Mouse (Mus musculus): ENCODE results near the gene Map4. TPM values are rescaled to one million over a fixed set of nuclear protein-coding genes. Genes with fewer than 3 reads are reported as not detected.
A peak's percentile ranks its signal among the peaks of the same experiment; 100 is the strongest.

Gene Map4
- polyA plus RNA-seq, 1 experiment from 2014 or later = 69.3 TPM

DNA sequence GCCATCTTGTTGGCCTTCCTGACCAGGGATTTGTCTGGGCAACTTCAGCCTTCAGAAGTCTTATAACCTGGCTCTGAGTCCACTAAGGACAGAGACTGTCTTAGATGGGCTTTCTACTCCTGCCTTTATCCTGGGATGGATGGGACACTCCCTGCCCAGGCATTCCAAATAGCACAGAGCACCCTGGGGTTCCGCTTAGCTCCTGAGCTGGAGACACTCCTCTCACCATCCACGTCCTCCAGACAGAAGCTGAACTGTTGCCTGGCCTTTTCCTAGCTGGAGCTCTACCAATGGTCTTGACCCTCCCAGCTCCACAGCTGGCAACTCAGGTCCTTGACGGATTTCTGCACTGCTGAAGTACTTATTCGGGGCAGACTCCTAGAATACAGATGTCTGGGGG is 29.0 kb upstream of the Map4 start:
- no peak overlapping the region for H3K27ac ChIP-seq (replicated peaks)
- H3K4me1 ChIP-seq = peaks cover 2% of the 10 kb centered on the region; the same call in 1 of the 2 replicates
- 66% methylated on average over 4 of the region's 4 CpGs for WGBS
- no peaks in the 10 kb centered on the region for H3K27me3 ChIP-seq (ENCODE audit: low read depth, poor library complexity, severe bottlenecking)
- H3K9me3 ChIP-seq (replicated peaks) = no peaks in the 10 kb centered on the region
- no peaks in the 10 kb centered on the region for H3K36me3 ChIP-seq
- H3K4me3 ChIP-seq = no peak overlapping the region
- DNase-seq (ENCODE audit: low spot score) = no peak

DNA sequence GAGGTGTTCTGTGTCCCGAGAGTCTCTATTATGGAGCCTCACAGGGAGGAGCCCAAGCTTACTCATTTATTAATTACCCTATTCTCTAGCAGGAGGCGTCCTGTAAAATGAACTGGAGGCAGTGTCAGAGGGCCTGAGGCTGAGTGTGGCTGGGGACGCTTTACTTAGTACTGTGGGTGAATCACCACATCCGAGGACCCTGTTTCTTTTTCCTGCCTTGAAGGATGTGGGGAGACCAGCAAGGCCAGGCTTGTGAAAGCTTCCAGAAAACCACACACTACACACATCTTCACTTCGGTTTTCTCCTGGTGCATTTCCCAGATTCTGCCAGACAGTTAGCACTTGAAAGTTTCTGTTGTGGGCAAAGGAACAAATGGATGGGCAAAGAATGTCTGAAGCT is 28.5 kb upstream of the Map4 start:
- WGBS = 82% methylated on average over 5 of the region's 5 CpGs

DNA sequence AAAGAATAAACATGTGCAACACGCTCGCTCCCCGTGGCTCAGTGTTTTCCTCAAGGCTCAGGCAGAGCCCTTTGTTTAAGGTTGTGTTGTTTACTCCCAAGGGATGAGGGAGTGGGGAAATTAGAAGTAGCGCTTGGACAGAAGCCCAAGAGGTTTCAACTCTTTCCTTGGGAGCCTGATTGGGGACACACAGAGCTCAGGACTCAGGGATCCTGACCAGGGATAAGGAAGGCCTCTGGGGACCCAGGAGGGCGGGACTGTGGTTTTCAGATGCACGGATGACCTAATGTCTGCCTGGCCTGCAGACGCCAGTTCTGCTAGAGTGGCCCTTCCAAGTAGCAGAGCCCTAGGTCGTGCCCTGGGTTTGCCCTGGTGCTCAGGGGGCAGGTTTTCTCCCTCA is 24.0 kb upstream of the Map4 start:
- H3K27me3 ChIP-seq (ENCODE audit: low read depth, poor library complexity, severe bottlenecking) = no peaks in the 10 kb centered on the region
- H3K4me3 ChIP-seq = no peak overlapping the region
- no peaks in the 10 kb centered on the region for H3K9me3 ChIP-seq (replicated peaks)
- WGBS = 69% methylated on average over 8 of the region's 8 CpGs
- no peak for DNase-seq (ENCODE audit: low spot score)
- peaks cover 6% of the 10 kb centered on the region; the same call in 1 of the 2 replicates for H3K4me1 ChIP-seq
- H3K27ac ChIP-seq (replicated peaks) = no peak overlapping the region
- no peaks in the 10 kb centered on the region for H3K36me3 ChIP-seq

More for the DNA sequence above, 28.5 kb upstream of the Map4 start:
- Histone ChIP-seq H3K27ac (replicated peaks) (no peak overlapping the region), H3K4me1 (peaks cover 6% of the 10 kb centered on the region; the same call in 1 of the 2 replicates), H3K27me3 (ENCODE audit: low read depth, poor library complexity, severe bottlenecking) (no peaks in the 10 kb centered on the region), H3K9me3 (replicated peaks) (no peaks in the 10 kb centered on the region), H3K36me3 (no peaks in the 10 kb centered on the region), H3K4me3 (no peak overlapping the region)
- no peak for DNase-seq (ENCODE audit: low spot score)

DNA sequence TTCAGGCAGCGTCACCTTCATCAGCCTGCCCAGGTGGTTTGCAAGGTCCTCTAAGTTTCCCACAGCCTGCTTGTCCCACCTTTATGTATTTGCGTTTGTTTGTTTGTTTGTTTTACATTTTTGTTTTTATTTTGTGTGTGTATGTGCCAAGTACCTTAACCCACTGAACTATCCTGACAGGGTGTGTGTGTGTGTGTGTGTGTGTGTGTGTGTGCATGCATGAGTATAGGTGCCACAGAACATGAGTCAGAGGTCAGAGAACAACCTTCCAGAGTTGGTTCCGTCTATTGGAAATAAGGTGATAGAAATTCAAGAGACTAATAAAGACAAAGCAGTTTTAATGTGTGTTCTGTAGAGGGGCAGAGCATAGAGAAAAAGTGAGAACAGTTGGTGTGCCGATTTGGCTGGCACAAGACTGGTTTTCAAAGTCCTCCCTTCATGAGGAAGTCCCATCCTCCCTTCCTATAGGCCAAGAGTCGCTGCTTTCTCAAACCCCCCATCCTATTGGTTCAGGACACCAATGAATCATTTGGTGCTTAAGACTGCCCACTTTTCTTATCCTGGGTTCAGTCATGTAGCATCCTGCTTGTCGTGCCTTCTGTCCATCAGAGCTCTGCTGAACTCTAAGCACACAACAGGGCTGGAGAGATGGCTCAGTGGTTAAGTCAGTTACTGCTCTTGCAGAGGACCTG is 23.3 kb upstream of the Map4 start:
- DNase-seq (ENCODE audit: low spot score) = no peak
- H3K27ac ChIP-seq (replicated peaks) = no peak overlapping the region
- WGBS = 76% methylated on average over 6 of the region's 6 CpGs
- H3K36me3 ChIP-seq = no peaks in the 10 kb centered on the region
- H3K4me1 ChIP-seq = peaks cover 6% of the 10 kb centered on the region; the same call in 1 of the 2 replicates
- H3K4me3 ChIP-seq = no peak overlapping the region
- no peaks in the 10 kb centered on the region for H3K27me3 ChIP-seq (ENCODE audit: low read depth, poor library complexity, severe bottlenecking)
- H3K9me3 ChIP-seq (replicated peaks) = no peaks in the 10 kb centered on the region

DNA sequence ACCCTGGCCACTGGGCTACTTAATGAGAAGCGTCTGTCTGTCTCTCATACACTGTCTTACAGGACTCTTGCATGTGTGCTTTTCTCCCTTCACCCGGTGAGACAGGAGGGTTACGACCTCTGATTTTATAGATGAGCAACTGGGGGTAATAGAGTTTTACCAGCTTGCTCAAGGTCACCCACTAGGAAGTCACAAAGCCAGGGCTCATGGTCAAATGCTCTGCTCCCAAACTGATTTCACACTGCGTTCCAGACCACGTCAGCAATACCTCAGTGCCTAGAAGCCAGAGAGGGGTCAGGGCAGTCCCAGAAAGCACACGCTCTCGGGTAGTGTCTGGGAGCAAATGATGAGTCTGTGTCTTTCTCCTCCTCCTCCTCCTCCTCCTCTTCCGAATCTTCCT is 22.2 kb upstream of the Map4 start:
- H3K4me1 ChIP-seq = peaks cover 6% of the 10 kb centered on the region; the same call in 1 of the 2 replicates
- no peak overlapping the region for H3K27ac ChIP-seq (replicated peaks)
- 85% methylated on average over 8 of the region's 8 CpGs for WGBS
- no peaks in the 10 kb centered on the region for H3K27me3 ChIP-seq (ENCODE audit: low read depth, poor library complexity, severe bottlenecking)
- H3K36me3 ChIP-seq = no peaks in the 10 kb centered on the region
- no peaks in the 10 kb centered on the region for H3K9me3 ChIP-seq (replicated peaks)
- H3K4me3 ChIP-seq = no peak overlapping the region
- DNase-seq (ENCODE audit: low spot score) = no peak

DNA sequence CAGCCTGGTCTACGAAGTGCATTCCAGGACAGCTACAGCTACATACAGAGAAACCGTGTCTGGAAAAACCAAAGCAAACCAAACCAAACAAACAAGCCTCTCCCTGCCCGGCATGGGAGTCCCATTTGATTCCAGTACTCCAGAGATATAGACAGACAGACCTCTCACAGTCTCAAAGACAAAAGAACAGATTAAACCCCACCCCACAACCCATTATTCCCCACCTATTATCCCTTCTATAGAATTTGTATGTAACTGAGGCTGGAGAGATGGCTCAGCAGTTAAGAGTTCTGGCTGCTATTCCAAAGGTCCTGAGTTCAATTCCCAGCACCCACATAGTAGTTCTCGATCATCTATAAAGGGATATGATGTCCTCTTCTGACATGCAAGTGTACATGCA is 21.3 kb upstream of the Map4 start:
- no peaks in the 10 kb centered on the region for H3K27me3 ChIP-seq (ENCODE audit: low read depth, poor library complexity, severe bottlenecking)
- no peak overlapping the region for H3K4me3 ChIP-seq
- H3K9me3 ChIP-seq (replicated peaks) = no peaks in the 10 kb centered on the region
- WGBS = 91% methylated on average over 4 of the region's 4 CpGs
- no peak for DNase-seq (ENCODE audit: low spot score)
- no peak overlapping the region for H3K27ac ChIP-seq (replicated peaks)
- no peaks in the 10 kb centered on the region for H3K36me3 ChIP-seq
- peaks cover 6% of the 10 kb centered on the region; the same call in 1 of the 2 replicates for H3K4me1 ChIP-seq

DNA sequence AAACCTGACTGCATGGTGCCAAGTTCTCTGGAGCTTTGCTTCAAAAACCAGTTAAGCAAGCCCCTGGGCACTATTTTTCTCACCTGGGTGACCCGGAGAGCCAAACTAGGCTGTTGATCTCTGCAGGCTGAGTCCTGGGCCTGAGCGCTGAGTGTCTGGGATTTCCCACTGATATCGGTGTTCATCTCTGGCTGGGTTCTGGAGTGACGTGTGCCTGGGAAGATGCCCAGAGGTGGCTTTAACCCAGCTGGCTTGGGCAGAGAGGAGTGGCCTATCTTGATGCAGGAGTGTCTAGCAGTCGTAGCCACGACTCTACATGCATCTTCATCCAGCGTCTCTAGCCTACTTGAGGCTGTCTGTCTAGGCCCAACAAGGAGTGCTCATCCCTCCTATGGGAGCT is 19.5 kb upstream of the Map4 start:
- WGBS = 87% methylated on average over 7 of the region's 7 CpGs
- peaks cover 6% of the 10 kb centered on the region; the same call in 1 of the 2 replicates for H3K4me1 ChIP-seq
- no peaks in the 10 kb centered on the region for H3K36me3 ChIP-seq
- H3K27me3 ChIP-seq (ENCODE audit: low read depth, poor library complexity, severe bottlenecking) = no peaks in the 10 kb centered on the region
- no peaks in the 10 kb centered on the region for H3K9me3 ChIP-seq (replicated peaks)
- no peak for DNase-seq (ENCODE audit: low spot score)
- no peak overlapping the region for H3K4me3 ChIP-seq
- H3K27ac ChIP-seq (replicated peaks) = no peak overlapping the region

DNA sequence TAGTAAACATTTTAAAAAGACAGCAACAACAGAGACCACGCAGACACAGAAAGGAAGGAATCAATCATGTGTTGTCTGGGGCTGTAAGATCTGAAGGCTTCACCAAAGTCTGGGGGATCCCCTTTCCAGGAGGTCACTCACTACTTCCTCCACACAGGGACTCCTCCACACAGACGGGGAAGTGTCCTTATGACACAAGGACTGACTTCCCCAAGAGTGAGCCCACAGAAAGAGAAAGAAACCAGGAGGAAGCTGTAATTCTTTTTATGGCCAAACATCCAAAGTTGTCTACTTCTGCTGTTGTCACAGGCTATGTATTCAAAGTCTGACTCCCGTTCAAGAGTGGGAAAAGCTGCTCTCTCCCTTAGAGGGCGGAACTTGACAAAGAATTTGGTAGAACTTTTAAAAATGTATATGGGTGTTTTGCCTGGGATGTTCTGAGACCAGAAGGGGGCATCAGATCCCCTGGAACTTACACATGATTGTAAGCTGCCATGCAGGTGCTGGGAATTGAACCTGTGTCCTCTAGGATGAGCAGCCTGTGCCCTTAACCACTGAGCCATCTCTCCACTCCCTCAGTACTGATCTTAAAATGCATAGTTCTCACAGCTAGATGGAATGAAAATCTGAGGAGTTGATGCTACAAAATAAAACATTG is 16.9 kb upstream of the Map4 start:
- Histone ChIP-seq H3K36me3 (no peaks in the 10 kb centered on the region), H3K4me3 (no peak overlapping the region), H3K4me1 (no peaks in the 10 kb centered on the region), H3K9me3 (replicated peaks) (no peaks in the 10 kb centered on the region), H3K27ac (replicated peaks) (no peak overlapping the region), H3K27me3 (ENCODE audit: low read depth, poor library complexity, severe bottlenecking) (no peaks in the 10 kb centered on the region)
- WGBS = 82% methylated on average over 4 of the region's 4 CpGs
- DNase-seq (ENCODE audit: low spot score) = no peak

DNA sequence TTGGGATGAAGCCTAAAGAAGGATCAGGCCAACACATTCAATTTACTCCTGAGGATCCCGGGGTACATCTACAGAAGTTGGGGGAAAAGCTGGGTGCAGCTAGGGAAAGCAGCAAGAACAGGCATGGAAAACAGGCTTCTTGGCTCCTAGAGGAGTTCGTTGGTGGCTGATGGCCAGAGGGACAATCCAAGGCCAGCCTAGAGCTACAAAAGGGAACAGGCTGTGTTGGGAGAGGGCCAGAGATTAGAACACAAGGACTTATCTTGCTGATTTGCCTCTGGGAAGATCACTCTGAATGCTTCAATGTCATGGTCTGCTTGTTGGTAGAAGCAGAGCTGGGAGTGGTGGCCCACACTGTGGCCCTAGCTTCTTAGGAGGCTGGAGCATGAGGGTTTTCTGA is 13.3 kb upstream of the Map4 start:
- DNase-seq (ENCODE audit: low spot score) = no peak
- no peak overlapping the region for H3K27ac ChIP-seq (replicated peaks)
- WGBS = 91% methylated on average over 2 of the region's 2 CpGs
- H3K4me3 ChIP-seq = no peak overlapping the region
- H3K36me3 ChIP-seq = no peaks in the 10 kb centered on the region
- no peaks in the 10 kb centered on the region for H3K9me3 ChIP-seq (replicated peaks)
- H3K27me3 ChIP-seq (ENCODE audit: low read depth, poor library complexity, severe bottlenecking) = no peaks in the 10 kb centered on the region
- H3K4me1 ChIP-seq = peaks cover 9% of the 10 kb centered on the region; the same call in 1 of the 2 replicates

DNA sequence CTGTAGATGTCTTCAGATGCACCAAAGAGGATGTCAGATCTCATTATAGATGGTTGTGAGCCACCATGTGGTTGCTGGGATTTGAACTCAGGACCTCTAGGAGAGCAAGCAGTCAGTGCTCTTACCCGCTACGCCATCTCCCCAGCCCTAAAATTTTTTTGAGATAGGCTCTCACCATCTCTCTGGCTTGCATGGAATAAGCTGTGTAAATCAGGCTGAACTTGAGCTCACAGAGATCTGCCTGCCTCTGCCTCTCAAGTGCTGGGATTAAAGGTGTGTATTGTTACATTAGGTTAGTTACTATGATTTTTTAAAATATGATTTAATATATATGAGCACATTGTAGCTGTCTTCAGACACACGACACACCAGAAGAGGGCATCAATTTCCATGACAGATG is 2.1 kb upstream of the Map4 start:
- H3K4me1 ChIP-seq = peaks cover 19% of the 10 kb centered on the region
- no peak overlapping the region for H3K4me3 ChIP-seq
- no peaks in the 10 kb centered on the region for H3K27me3 ChIP-seq (ENCODE audit: low read depth, poor library complexity, severe bottlenecking)
- H3K36me3 ChIP-seq = no peaks in the 10 kb centered on the region
- WGBS = 91% methylated on average over 3 of the region's 3 CpGs
- DNase-seq (ENCODE audit: low spot score) = no peak
- H3K27ac ChIP-seq (replicated peaks) = no peak overlapping the region
- H3K9me3 ChIP-seq (replicated peaks) = no peaks in the 10 kb centered on the region

DNA sequence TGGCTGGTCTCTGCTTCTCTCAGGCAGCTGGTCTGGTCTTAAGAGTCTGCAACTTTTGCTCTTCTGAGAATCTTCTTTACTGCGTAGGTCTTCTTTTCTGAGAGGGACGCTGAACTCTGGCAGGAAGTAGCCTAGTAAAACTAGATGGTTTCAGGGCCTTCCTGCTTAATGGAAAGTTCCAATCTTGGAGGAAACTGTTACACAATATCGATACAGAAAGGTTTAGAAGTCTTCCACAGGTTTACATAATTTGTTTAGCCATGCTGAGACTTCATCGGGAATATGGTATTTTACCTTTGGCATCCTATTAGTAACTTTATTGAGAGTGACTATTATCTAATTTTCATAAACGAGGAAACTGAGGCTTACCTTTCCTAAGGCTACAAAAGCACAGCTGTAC is 1.2 kb upstream of the Map4 start:
- Histone ChIP-seq H3K27me3 (ENCODE audit: low read depth, poor library complexity, severe bottlenecking) (no peaks in the 10 kb centered on the region), H3K27ac (replicated peaks) (no peak overlapping the region), H3K36me3 (no peaks in the 10 kb centered on the region), H3K4me1 (peaks cover 19% of the 10 kb centered on the region), H3K9me3 (replicated peaks) (no peaks in the 10 kb centered on the region), H3K4me3 (no peak overlapping the region)
- DNase-seq (ENCODE audit: low spot score) = no peak
- WGBS = 92% methylated on average over 5 of the region's 5 CpGs

DNA sequence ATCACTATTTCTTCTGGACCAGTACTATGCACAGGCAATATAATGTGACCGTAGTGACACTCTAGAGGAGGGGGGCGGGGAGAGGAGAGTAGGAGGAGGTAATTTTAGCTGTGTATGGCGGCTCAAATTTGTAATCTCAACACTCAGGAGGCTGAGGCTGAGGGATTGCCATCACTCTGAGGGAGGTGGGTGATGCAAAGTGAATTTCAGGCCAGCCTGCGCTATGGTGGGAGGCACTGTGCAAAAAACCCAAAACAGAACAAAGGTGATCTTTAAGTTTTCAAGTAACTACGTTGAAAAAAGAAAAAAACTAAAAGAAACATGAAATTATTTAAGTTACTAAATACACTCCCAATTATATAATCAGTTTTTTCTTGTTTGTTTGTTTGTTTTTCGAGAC is 508 bp upstream of the Map4 start:
- WGBS = 77% methylated on average over 6 of the region's 6 CpGs
- peak overlapping the region; percentile 72 for H3K4me3 ChIP-seq
- DNase-seq (ENCODE audit: low spot score) = no peak
- peak overlapping the region; percentile 96 for H3K27ac ChIP-seq (replicated peaks)
- H3K36me3 ChIP-seq = no peaks in the 10 kb centered on the region
- peaks cover 19% of the 10 kb centered on the region for H3K4me1 ChIP-seq
- no peaks in the 10 kb centered on the region for H3K27me3 ChIP-seq (ENCODE audit: low read depth, poor library complexity, severe bottlenecking)
- H3K9me3 ChIP-seq (replicated peaks) = no peaks in the 10 kb centered on the region

DNA sequence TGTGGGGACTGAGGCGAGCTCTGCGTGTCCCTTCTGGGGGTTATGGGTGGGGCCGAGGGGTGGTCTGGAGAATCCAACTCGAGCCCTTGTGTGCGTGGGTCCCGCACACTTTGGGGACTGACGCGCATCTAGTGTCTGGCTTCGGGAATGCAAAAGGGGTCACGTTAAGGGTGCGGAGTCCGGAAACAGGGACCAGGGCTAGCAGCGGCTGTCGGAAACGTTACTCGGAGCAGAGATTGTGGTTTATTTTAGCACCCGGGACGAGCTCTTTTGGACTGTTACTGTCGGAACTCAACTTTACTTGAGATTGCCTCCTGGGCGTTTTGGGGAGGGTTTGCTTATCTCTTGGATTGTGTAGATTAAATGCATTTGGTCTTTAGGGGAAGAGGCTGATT is 1.1 kb downstream of the Map4 start:
- WGBS = 1% methylated on average over 20 of the region's 20 CpGs
- peak overlapping the region; percentile 96 for H3K27ac ChIP-seq (replicated peaks)
- H3K27me3 ChIP-seq (ENCODE audit: low read depth, poor library complexity, severe bottlenecking) = no peaks in the 10 kb centered on the region
- H3K36me3 ChIP-seq = no peaks in the 10 kb centered on the region
- DNase-seq (ENCODE audit: low spot score) = no peak
- H3K4me3 ChIP-seq = peak overlapping the region; percentile 72
- no peaks in the 10 kb centered on the region for H3K9me3 ChIP-seq (replicated peaks)
- H3K4me1 ChIP-seq = peaks cover 19% of the 10 kb centered on the region
